Mouse (Mus musculus) ES-E14 (cell line): ENCODE measurements around the gene Fbn1.

Source experiments
- CHD2 ChIP-seq: IDR thresholded peaks from 2 replicates; pipeline ENCODE4 v1.6.1; 2014; ENCODE audit warnings: mild to moderate bottlenecking, low read depth, low read length, inconsistent platforms
- ZC3H11A ChIP-seq: IDR thresholded peaks from 2 replicates; pipeline ENCODE4 v1.6.1; 2012; ENCODE audit warnings: low read depth, mild to moderate bottlenecking, inconsistent platforms, low read length, borderline replicate concordance
- ZNF384 ChIP-seq: IDR thresholded peaks from 2 replicates; pipeline ENCODE4 v1.6.1; 2012; ENCODE audit warnings: low read depth, low read length, inconsistent platforms

- TF ChIP-seq ZNF384 (no peak), CHD2 (no peak), ZC3H11A (no peak)
These were observed 124.5 kb downstream of the Fbn1 start for GRCm38 (mm10) chr2:125383273-125383641.
